Mouse (Mus musculus): ENCODE results near the gene Pla2g3.

Gene Pla2g3

GRCm38 (mm10) chr11:3487952-3488570 is at the start of gene Pla2g3:
TSS of gene Pla2g3 (plus strand) at chr11:3488284.
- in situ Hi-C loops (cut with MboI, MseI): no loop called here

- in situ Hi-C loops (cut with MboI, MseI): no loop called here
These were observed 46.2 kb upstream of the Pla2g3 start for GRCm38 (mm10) chr11:3441696-3442443.

GRCm38 (mm10) chr11:3442677-3443076 is 45.4 kb upstream of the Pla2g3 start:
- in situ Hi-C loops (cut with MboI, MseI): no loop called here

- in situ Hi-C loops (cut with MboI, MseI): no loop called here
These were observed 45.0 kb upstream of the Pla2g3 start for GRCm38 (mm10) chr11:3443091-3443490.

- in situ Hi-C loops (cut with MboI, MseI): no loop called here
These were observed 43.2 kb upstream of the Pla2g3 start for GRCm38 (mm10) chr11:3444875-3445274.

- in situ Hi-C loops (cut with MboI, MseI): no loop called here
These were observed 36.4 kb upstream of the Pla2g3 start for GRCm38 (mm10) chr11:3451701-3452163.

- in situ Hi-C loops (cut with MboI, MseI): no loop called here
These were observed 35.9 kb upstream of the Pla2g3 start, which contains the start of gene Rnf185 for GRCm38 (mm10) chr11:3452167-3452639. TSS of gene Rnf185 (minus strand) at chr11:3452363.

- in situ Hi-C loops (cut with MboI, MseI): no loop called here
These were observed 35.3 kb upstream of the Pla2g3 start for GRCm38 (mm10) chr11:3452769-3453168.

- in situ Hi-C loops (cut with MboI, MseI): no loop called here
These were observed 34.6 kb upstream of the Pla2g3 start for GRCm38 (mm10) chr11:3453467-3453866.

GRCm38 (mm10) chr11:3454506-3454905 is 33.6 kb upstream of the Pla2g3 start:
- in situ Hi-C loops (cut with MboI, MseI): no loop called here

GRCm38 (mm10) chr11:3456354-3456753 is 31.7 kb upstream of the Pla2g3 start:
- in situ Hi-C loops (cut with MboI, MseI): no loop called here

GRCm38 (mm10) chr11:3458428-3459104 is 29.5 kb upstream of the Pla2g3 start:
- in situ Hi-C loops (cut with MboI, MseI): no loop called here

GRCm38 (mm10) chr11:3459105-3459468 is 29.0 kb upstream of the Pla2g3 start:
- in situ Hi-C loops (cut with MboI, MseI): no loop called here

- in situ Hi-C loops (cut with MboI, MseI): no loop called here
These were observed 25.2 kb upstream of the Pla2g3 start for GRCm38 (mm10) chr11:3462846-3463245.

GRCm38 (mm10) chr11:3471448-3471850 is 16.6 kb upstream of the Pla2g3 start:
- in situ Hi-C loops (cut with MboI, MseI): loop anchor here (5.0 kb wide), 2 partner anchors 36 to 84 kb away; no protein-coding TSS in a partner anchor

- in situ Hi-C loops (cut with MboI, MseI): loop anchor here (5.0 kb wide), 2 partner anchors 35 to 85 kb away; no protein-coding TSS in a partner anchor
These were observed 15.6 kb upstream of the Pla2g3 start for GRCm38 (mm10) chr11:3472484-3472883.

- in situ Hi-C loops (cut with MboI, MseI): loop anchor here (5.0 kb wide), 2 partner anchors 33 to 87 kb away; no protein-coding TSS in a partner anchor
These were observed 13.5 kb upstream of the Pla2g3 start for GRCm38 (mm10) chr11:3474480-3475115.

- in situ Hi-C loops (cut with MboI, MseI): no loop called here
These were observed 12.6 kb upstream of the Pla2g3 start for GRCm38 (mm10) chr11:3475489-3475888.

- in situ Hi-C loops (cut with MboI, MseI): no loop called here
These were observed 4.0 kb upstream of the Pla2g3 start for GRCm38 (mm10) chr11:3483980-3484642.

- in situ Hi-C loops (cut with MboI, MseI): no loop called here
These were observed 1.7 kb upstream of the Pla2g3 start for GRCm38 (mm10) chr11:3486349-3486748.

GRCm38 (mm10) chr11:3489036-3489435 is 952 bp downstream of the Pla2g3 start:
- in situ Hi-C loops (cut with MboI, MseI): no loop called here

All from regulatory T cell (primary cell).